Comparison of ENCODE assay signal across 27 mouse cellular contexts in genomic region chr6:82240584-82241245, GRCm38 (mm10).
DNase-seq lines count a peak whose midpoint lies in the region; ATAC-seq lines count a peak whose summit lies in the region.
"Had no signal": no experiment of that assay in that cellular context is flagged by ENCODE, and none has a peak within 500 bp of the region (broad histone marks: within the 10 kb centered on the region; RNA-seq: fewer than 3 reads in every experiment).

No protein-coding gene starts in this region.

- no peaks in the 10 kb centered on the region for H3K4me1 ChIP-seq in neural tube, embryonic 12.5 days
- H3K4me1 ChIP-seq in neural tube, embryonic 14.5 days (ENCODE audit: control insufficient read depth, insufficient read depth, low read length), result 0 out of 2 replicates have a peak, but pooled peaks cover 3% of the 10 kb centered on the region
- H3K4me1 ChIP-seq: forebrain, embryonic 12.5 days; hindbrain, embryonic 12.5 days; limb, embryonic 12.5 days; liver, embryonic 15.5 days had no signal

- no peak; the same call in 1 of the 2 replicates for ATAC-seq in cerebellum, adult (ENCODE audit: insufficient number of reproducible peaks, low FRiP score, low TSS enrichment)
- 0 out of 2 replicates have a peak, but pooled peaks have one; percentile 25 for ATAC-seq in neural tube, embryonic 12.5 days (ENCODE audit: low FRiP score, low read depth)
- ATAC-seq in neural tube, embryonic 14.5 days (ENCODE audit: low read depth), result peak; percentile 66
- no peak for ATAC-seq in megakaryocyte, adult 5-6 weeks (ENCODE audit: poor library complexity, severe bottlenecking)
- ATAC-seq: inflammation-experienced regulatory T-cells, adult 6 months; midbrain, embryonic 16.5 days had no signal

- H3K9me3 ChIP-seq in neural tube, embryonic 12.5 days, result no peaks in the 10 kb centered on the region
- H3K9me3 ChIP-seq in neural tube, embryonic 14.5 days (ENCODE audit: control insufficient read depth, low read length), result no peaks in the 10 kb centered on the region
- H3K9me3 ChIP-seq: forebrain, embryonic 12.5 days; hindbrain, embryonic 12.5 days; limb, embryonic 12.5 days; liver, embryonic 15.5 days; midbrain, embryonic 10.5 days had no signal

- no peak overlapping the region for H3K4me3 ChIP-seq in neural tube, embryonic 12.5 days
- H3K4me3 ChIP-seq in neural tube, embryonic 14.5 days (ENCODE audit: low read depth, low read length), result no peak overlapping the region
- H3K4me3 ChIP-seq: forebrain, embryonic 12.5 days; hindbrain, embryonic 12.5 days; limb, embryonic 12.5 days; liver, embryonic 15.5 days; midbrain, embryonic 10.5 days; myocyte had no signal

- peak; percentile 69 for DNase-seq in cerebellum, adult 11-12 months
- DNase-seq in neural tube, embryonic 10.5 days (ENCODE audit: extremely low spot score, low spot score), result no peak
- peak; percentile 17 to 48 for DNase-seq in cerebellum, postnatal 10 days
- no peak for DNase-seq in left cerebral cortex, postnatal 36 days (ENCODE audit: low spot score in 2 of 2)
- DNase-seq: adrenal gland, postnatal 10 days; gastrocnemius, postnatal 10 days; heart, postnatal 14 days; kidney, adult 11 months; kidney, postnatal 25 days; lung, embryonic 14.5 days; lung, postnatal 14 days; right cerebral cortex, adult 18-20 months; spleen, adult 18-20 months; thymus, postnatal 14 days had no signal

- H3K36me3 ChIP-seq in neural tube, embryonic 12.5 days, result no peaks in the 10 kb centered on the region
- H3K36me3 ChIP-seq in neural tube, embryonic 14.5 days (ENCODE audit: control insufficient read depth, insufficient read depth, low read length), result no peaks in the 10 kb centered on the region
- H3K36me3 ChIP-seq: forebrain, embryonic 12.5 days; G1E; hindbrain, embryonic 12.5 days; limb, embryonic 12.5 days; liver, embryonic 15.5 days; midbrain, embryonic 10.5 days had no signal

- intact Hi-C loops in left cerebral cortex, postnatal 36 days (cut with DNase I), result no loop called here

- H3K27me3 ChIP-seq in neural tube, embryonic 12.5 days (replicated peaks), result no peaks in the 10 kb centered on the region
- no peaks in the 10 kb centered on the region for H3K27me3 ChIP-seq in neural tube, embryonic 14.5 days (ENCODE audit: control insufficient read depth, insufficient read depth, low read length)
- H3K27me3 ChIP-seq: forebrain, embryonic 12.5 days; hindbrain, embryonic 12.5 days; limb, embryonic 12.5 days; liver, embryonic 15.5 days had no signal

- H3K4me2 ChIP-seq in neural tube, embryonic 12.5 days (replicated peaks), result no peak overlapping the region
- no peak overlapping the region for H3K4me2 ChIP-seq in neural tube, embryonic 14.5 days (ENCODE audit: low read depth, low read length)
- H3K4me2 ChIP-seq: forebrain, embryonic 12.5 days; hindbrain, embryonic 12.5 days; limb, embryonic 12.5 days; liver, embryonic 15.5 days; lung, embryonic 14.5 days had no signal

- no peak overlapping the region for H3K9ac ChIP-seq in neural tube, embryonic 12.5 days
- H3K9ac ChIP-seq in neural tube, embryonic 14.5 days (replicated peaks; ENCODE audit: low read depth, low read length), result no peak overlapping the region
- H3K9ac ChIP-seq: forebrain, embryonic 12.5 days; hindbrain, embryonic 12.5 days; limb, embryonic 12.5 days; liver, embryonic 15.5 days; lung, embryonic 14.5 days had no signal

- WGBS in neural tube, embryonic 12.5 days, result 67% methylated on average over 7 of the region's 7 CpGs
- WGBS in neural tube, embryonic 14.5 days, result 49% methylated on average over 7 of the region's 7 CpGs

- no peak overlapping the region for H3K27ac ChIP-seq in neural tube, embryonic 12.5 days
- peak overlapping the region; percentile 16; the same call in 1 of the 2 replicates for H3K27ac ChIP-seq in neural tube, embryonic 14.5 days (ENCODE audit: low read depth, low read length)
- H3K27ac ChIP-seq: forebrain, embryonic 12.5 days; hindbrain, embryonic 12.5 days; limb, embryonic 12.5 days; liver, embryonic 15.5 days; midbrain, embryonic 10.5 days had no signal

Comparison
In these comparisons a context has a peak if more than half of its experiments do, and no peak if none do; other contexts are left out.
1. DNase-seq: peak in cerebellum, adult 11-12 months (single experiment) and cerebellum, postnatal 10 days (2 of 2); none in neural tube, embryonic 10.5 days (single experiment) and left cerebral cortex, postnatal 36 days (0 of 2).
2. ATAC-seq: peak in neural tube, embryonic 12.5 days (single experiment) and neural tube, embryonic 14.5 days (single experiment); none in cerebellum, adult (single experiment) and megakaryocyte, adult 5-6 weeks (single experiment).